Mouse (Mus musculus) heart, adult 10 weeks (tissue): ENCODE results near the gene Usp2. TPM values are rescaled to one million over a fixed set of nuclear protein-coding genes. Genes with fewer than 3 reads are reported as not detected.

ENCODE experiments used
- polyA plus RNA-seq: library from polyadenylated mRNA; stranded (reverse); fragments of 350-450 nt; fragmentation: Illumina TruSeq; extraction: RNeasy Lipid Tissue Mini Kit (QIAGEN cat#74804); gene quantifications from one replicate; pipeline ENCODE4 v1.2.3, GENCODE M21; 2014; ENCODE audit warnings: low read depth, low replicate concordance

Usp2 gene
- 58.5 TPM for polyA plus RNA-seq

GRCm38 (mm10) chr9:44066785-44067225 is at the start of gene Usp2:
Gene Usp2, plus strand, starts transcription at chr9:44067021.

GRCm38 (mm10) chr9:44042836-44043707 is 23.7 kb upstream of the Usp2 start, which contains the start of gene Thy1:
Gene Thy1, plus strand, starts transcription at chr9:44043384.

DNA sequence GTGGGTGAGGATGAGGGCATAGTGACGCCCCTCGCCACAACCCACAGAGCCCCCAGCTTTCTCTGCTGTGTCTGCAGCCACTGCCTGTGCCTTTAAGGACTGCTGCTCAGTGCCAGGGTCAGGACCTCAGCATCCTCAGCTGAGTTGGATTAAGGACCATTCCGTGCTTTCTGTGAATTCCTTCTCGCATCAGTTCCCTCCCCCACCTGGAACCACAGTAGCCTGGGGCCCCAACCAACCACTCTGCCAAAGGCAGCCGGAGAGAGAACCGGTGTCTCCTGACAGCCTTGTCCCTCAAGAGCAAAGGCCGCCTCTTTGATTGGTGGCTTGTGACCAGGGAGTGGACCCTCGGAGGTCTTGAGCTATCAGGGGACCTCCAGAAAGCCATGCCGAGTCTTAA is 34.7 kb downstream of the Usp2 start, which contains the start of gene Mfrp:
Gene Mfrp (plus strand): TSS at position 240 of the 400 bp plus-strand sequence.

GRCm38 (mm10) chr9:44107110-44107509 is 40.3 kb downstream of the Usp2 start, which contains the start of gene C1qtnf5:
Gene C1qtnf5, plus strand, starts transcription at chr9:44107245.

DNA sequence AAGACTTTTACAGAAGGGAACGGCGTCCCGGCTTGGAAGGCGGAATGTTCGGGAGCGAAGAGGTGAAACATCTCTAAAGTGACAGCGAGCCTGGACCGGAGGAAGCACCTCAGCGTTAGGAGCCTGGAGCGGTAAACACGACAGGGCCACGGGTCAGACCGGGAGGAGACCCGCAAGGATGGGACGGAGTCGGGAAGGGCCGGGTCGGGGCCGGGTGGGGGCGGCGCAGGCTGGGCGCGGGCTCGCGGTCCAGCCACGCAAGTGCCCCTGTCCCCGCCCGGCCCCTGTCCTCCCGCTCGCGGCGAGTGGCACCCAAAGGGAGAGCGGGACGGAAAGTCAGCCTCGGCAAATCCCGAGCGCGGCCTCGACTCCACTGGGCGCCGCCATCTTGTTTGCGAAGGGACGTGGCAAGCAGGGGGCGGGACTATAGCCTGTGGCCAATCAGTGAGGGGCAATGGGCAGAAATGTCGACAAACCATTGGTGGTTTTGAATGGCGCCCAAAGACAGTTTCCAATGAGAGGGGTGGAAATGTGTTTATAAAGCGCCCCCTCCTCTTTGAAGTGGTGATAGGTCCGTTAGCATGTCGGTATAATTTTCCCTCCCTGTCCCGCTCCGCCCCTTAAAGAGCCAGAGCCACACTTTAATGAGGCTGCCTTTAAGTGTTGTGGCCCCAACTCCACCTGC is 46.4 kb downstream of the Usp2 start, which contains the start of the genes Gm49380 and Rnf26:
Gene Gm49380 (minus strand): TSS at position 396 of the 685 bp plus-strand sequence.
Gene Rnf26 (minus strand): TSS at position 413 of the 685 bp plus-strand sequence.

DNA sequence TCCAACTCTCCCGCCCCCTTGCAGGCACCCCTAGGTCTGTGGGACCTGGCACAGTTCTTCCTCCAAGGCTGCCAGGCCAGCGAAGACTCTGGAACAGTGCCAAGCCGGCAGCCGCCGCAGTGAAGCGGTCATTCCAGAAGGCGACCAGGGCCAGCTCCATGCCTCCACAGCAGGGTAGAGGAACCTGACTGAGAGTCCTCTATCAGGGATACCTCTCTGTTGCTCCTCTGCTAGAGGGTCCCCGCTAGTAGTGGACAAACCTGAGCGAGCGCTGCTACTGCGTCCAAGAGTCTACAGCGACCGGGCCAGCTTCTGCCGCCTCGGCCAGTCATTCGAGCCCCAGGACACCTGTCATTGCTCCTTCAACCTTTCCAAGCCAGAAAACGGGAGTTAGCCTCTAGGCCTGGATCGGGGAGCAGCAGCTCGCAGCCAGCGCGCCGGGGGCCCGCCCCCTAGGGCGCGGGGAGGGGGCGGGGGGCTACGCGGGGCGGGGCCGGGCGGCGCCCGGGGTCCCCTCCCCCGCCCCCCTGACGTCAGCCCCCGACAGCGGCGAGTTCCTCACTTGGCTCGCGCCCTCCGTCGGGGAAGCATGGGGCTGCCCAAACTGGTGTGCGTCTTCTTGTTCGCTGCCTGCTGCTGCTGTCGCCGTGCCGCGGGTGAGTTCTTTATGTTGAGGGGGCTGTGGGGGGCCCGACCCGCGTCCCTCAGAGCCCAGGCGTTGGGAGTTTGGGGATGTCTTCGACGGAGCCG is 67.5 kb downstream of the Usp2 start, which contains the start of gene Mcam:
Gene Mcam (plus strand): TSS at position 369 of the 750 bp plus-strand sequence.

Other genes starting within 250 kb of the Usp2 start
- 18.9 TPM for gene Thy1, start 23.6 kb upstream of the Usp2 start, polyA plus RNA-seq
- not detected for gene Mfrp, start 34.7 kb downstream of the Usp2 start, polyA plus RNA-seq
- 5.8 TPM for gene C1qtnf5, start 40.2 kb downstream of the Usp2 start, polyA plus RNA-seq
- gene Gm49380, start 46.5 kb downstream of the Usp2 start, polyA plus RNA-seq, result 0.18 TPM
- 5.6 TPM for gene Rnf26, start 46.5 kb downstream of the Usp2 start, polyA plus RNA-seq
- 45.0 TPM for gene Mcam, start 67.4 kb downstream of the Usp2 start, polyA plus RNA-seq
- 9.4 TPM for gene Cbl, start 167.0 kb downstream of the Usp2 start, polyA plus RNA-seq
- gene Ccdc153, start 173.7 kb downstream of the Usp2 start, polyA plus RNA-seq, result not detected
- gene Pdzd3, start 184.4 kb downstream of the Usp2 start, polyA plus RNA-seq, result 2.5 TPM
- gene Nlrx1, start 201.6 kb downstream of the Usp2 start, polyA plus RNA-seq, result 13.5 TPM
- gene Abcg4, start 221.6 kb downstream of the Usp2 start, polyA plus RNA-seq, result 0.47 TPM
- gene Hinfp, start 238.7 kb downstream of the Usp2 start, polyA plus RNA-seq, result 7.7 TPM